Comparison of ENCODE assay signal across 15 mouse cellular contexts in the genomic region with DNA sequence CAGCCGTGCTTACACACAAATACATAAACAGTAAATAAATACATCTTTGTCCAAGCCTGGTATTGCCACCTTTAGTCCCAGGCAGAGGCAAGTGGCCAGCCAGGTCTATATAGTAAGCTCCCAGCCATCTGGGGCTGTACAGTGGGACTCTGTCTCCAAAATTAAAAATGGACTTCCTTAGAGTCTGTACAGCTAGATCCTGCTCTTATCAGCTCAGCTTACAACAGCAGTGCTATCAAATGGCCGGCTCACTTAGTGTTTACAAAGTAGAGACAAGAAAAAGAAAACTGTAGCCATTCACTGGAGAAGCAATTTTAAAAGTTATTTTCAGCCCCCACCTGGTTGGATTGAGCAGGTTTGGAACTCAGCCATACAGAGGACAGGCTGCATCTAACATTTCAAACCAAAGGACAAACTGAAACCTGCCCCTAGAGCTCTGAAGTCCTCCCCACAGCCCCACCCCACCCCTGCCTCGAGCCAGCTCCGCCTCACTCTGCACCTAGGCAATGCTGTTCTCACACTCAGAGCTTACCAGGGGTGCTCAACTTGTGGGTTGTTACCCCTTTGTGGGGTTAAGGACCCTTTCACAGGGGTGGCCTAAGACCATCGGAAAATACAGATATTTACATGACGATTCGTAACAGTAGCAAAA. TPM values are rescaled to one million over a fixed set of nuclear protein-coding genes. Genes with fewer than 3 reads are reported as not detected.
DNase-seq lines count a peak whose midpoint lies in the region; ATAC-seq lines count a peak whose summit lies in the region.
"Had no signal": no experiment of that assay in that cellular context is flagged by ENCODE, and none has a peak within 500 bp of the region (broad histone marks: within the 10 kb centered on the region; RNA-seq: fewer than 3 reads in every experiment).

No protein-coding gene starts in this region.

- H3K4me3 ChIP-seq in heart, embryonic 12.5 days: no peak overlapping the region
- H3K4me3 ChIP-seq in heart, embryonic 10.5 days: no peak overlapping the region
- peak overlapping the region; percentile 23 for H3K4me3 ChIP-seq in intestine, embryonic 16.5 days (ENCODE audit: low read length)
- H3K4me3 ChIP-seq: embryonic facial prominence, embryonic 12.5 days had no signal

- peak overlapping the region; percentile 29; the same call in 1 of the 2 replicates for H3K9ac ChIP-seq in heart, embryonic 12.5 days
- peak overlapping the region; percentile 27; the same call in 1 of the 2 replicates for H3K9ac ChIP-seq in intestine, embryonic 16.5 days (ENCODE audit: low read depth, low read length)
- H3K9ac ChIP-seq: embryonic facial prominence, embryonic 12.5 days had no signal

- 48% methylated on average over 7 of the region's 7 CpGs for WGBS in heart, embryonic 12.5 days
- WGBS in heart, embryonic 10.5 days: 54% methylated on average over 7 of the region's 7 CpGs
- 38% methylated on average over 7 of the region's 7 CpGs for WGBS in intestine, embryonic 16.5 days

- peak overlapping the region; percentile 23; the same call in 1 of the 2 replicates for H3K4me2 ChIP-seq in heart, embryonic 12.5 days
- peak overlapping the region; percentile 46 for H3K4me2 ChIP-seq in intestine, embryonic 16.5 days (ENCODE audit: low read depth, low read length)
- H3K4me2 ChIP-seq: embryonic facial prominence, embryonic 12.5 days had no signal

- peaks cover 38% of the 10 kb centered on the region for H3K27me3 ChIP-seq in heart, embryonic 12.5 days (replicated peaks)
- H3K27me3 ChIP-seq in heart, embryonic 10.5 days (ENCODE audit: insufficient read depth, poor library complexity, severe bottlenecking): peaks cover 22% of the 10 kb centered on the region
- no peaks in the 10 kb centered on the region for H3K27me3 ChIP-seq in intestine, embryonic 16.5 days (replicated peaks; ENCODE audit: control insufficient read depth, insufficient read depth, low read length)

- no peaks in the 10 kb centered on the region; the same call in 1 of the 2 replicates for H3K9me3 ChIP-seq in heart, embryonic 12.5 days (replicated peaks)
- no peaks in the 10 kb centered on the region for H3K9me3 ChIP-seq in heart, embryonic 10.5 days
- no peaks in the 10 kb centered on the region for H3K9me3 ChIP-seq in intestine, embryonic 16.5 days (ENCODE audit: control insufficient read depth, low read length)
- H3K9me3 ChIP-seq: embryonic facial prominence, embryonic 12.5 days had no signal

- DNase-seq in heart, embryonic 10.5 days (ENCODE audit: low spot score): no peak
- DNase-seq in kidney, postnatal 36 days: peak; percentile 68 to 72
- DNase-seq in skeletal muscle tissue, adult 2 months (ENCODE audit: low read depth, low spot score): peak; percentile 51
- no peak for DNase-seq in layer of hippocampus, postnatal 10 days (ENCODE audit: low spot score in 2 of 2)
- DNase-seq in natural killer cell, adult 2 months (ENCODE audit: low spot score in 2 of 2): no peak
- no peak for DNase-seq in left cerebral cortex, postnatal 25 days (ENCODE audit: low spot score in 2 of 2)
- DNase-seq: adrenal gland, adult 8-10 months; cerebellum, adult 11 months; gastrocnemius, postnatal 36 days had no signal

- no peak overlapping the region for H3K27ac ChIP-seq in heart, embryonic 12.5 days (ENCODE audit: poor library complexity, severe bottlenecking)
- H3K27ac ChIP-seq in heart, embryonic 10.5 days: no peak overlapping the region
- H3K27ac ChIP-seq in intestine, embryonic 16.5 days (ENCODE audit: low read length): peak overlapping the region; percentile 91
- H3K27ac ChIP-seq: embryonic facial prominence, embryonic 12.5 days had no signal

- no peaks in the 10 kb centered on the region for H3K36me3 ChIP-seq in heart, embryonic 12.5 days
- H3K36me3 ChIP-seq in heart, embryonic 10.5 days: no peaks in the 10 kb centered on the region
- H3K36me3 ChIP-seq in intestine, embryonic 16.5 days (ENCODE audit: control insufficient read depth, insufficient read depth, low read length): peaks cover 3% of the 10 kb centered on the region; the same call in 1 of the 2 replicates
- H3K36me3 ChIP-seq: embryonic facial prominence, embryonic 12.5 days had no signal

- ATAC-seq in heart, embryonic 12.5 days (ENCODE audit: insufficient number of reproducible peaks, low FRiP score): peak; percentile 51; the same call in 1 of the 2 replicates
- peak; percentile 73 for ATAC-seq in intestine, embryonic 16.5 days
- ATAC-seq: forebrain, embryonic 14.5 days; lung, postnatal 0 days had no signal

- peaks cover 27% of the 10 kb centered on the region for H3K4me1 ChIP-seq in heart, embryonic 12.5 days (replicated peaks)
- peaks cover 22% of the 10 kb centered on the region for H3K4me1 ChIP-seq in heart, embryonic 10.5 days
- peaks cover 2% of the 10 kb centered on the region; the same call in 1 of the 2 replicates for H3K4me1 ChIP-seq in intestine, embryonic 16.5 days (ENCODE audit: control insufficient read depth, insufficient read depth, low read length)

- intact Hi-C loops in left cerebral cortex, postnatal 25 days (cut with DNase I): no loop called here

RNA-seq across cellular contexts. Expression of a gene that starts 6.5 kb away (rescaled TPM):
- 0.05 and 0.19 TPM in 2 replicates for polyA plus RNA-seq in heart, embryonic 12.5 days (2016; fragmentation: Nextera tagmentation; extraction: Ambion mirVana)
- 0.11 and 1.9 TPM in 2 replicates for polyA plus RNA-seq in heart, embryonic 10.5 days (2016; fragmentation: Nextera tagmentation; extraction: Ambion mirVana)
- polyA plus RNA-seq in intestine, embryonic 16.5 days (2015; fragmentation: Nextera tagmentation; extraction: Ambion mirVana): 16.1 and 21.7 TPM in 2 replicates
- total RNA-seq in layer of hippocampus, postnatal 10 days (2021): not detected
- total RNA-seq in left cerebral cortex, postnatal 25 days (2021): not detected
- total RNA-seq: adrenal gland, adult 8-10 months; gastrocnemius, postnatal 36 days; left cerebral cortex, postnatal 10 days had no signal
- polyA plus RNA-seq: forebrain, embryonic 14.5 days; lung, postnatal 0 days had no signal

RNA-seq across cellular contexts. Expression of a gene that starts 22.5 kb away (rescaled TPM):
- polyA plus RNA-seq in heart, embryonic 12.5 days (2016; fragmentation: Nextera tagmentation; extraction: Ambion mirVana): 37.2 and 40.9 TPM in 2 replicates
- 30.1 and 33.0 TPM in 2 replicates for polyA plus RNA-seq in heart, embryonic 10.5 days (2016; fragmentation: Nextera tagmentation; extraction: Ambion mirVana)
- polyA plus RNA-seq in intestine, embryonic 16.5 days (2015; fragmentation: Nextera tagmentation; extraction: Ambion mirVana): 49.1 and 53.3 TPM in 2 replicates
- 100 to 1,000 TPM; 181 to 193 TPM for total RNA-seq in layer of hippocampus, postnatal 10 days (2021)
- 100 to 1,000 TPM; 201 to 203 TPM for total RNA-seq in left cerebral cortex, postnatal 25 days (2021)

RNA-seq across cellular contexts. Expression of a gene that starts 41.4 kb away (rescaled TPM):
- 0.46 and 0.65 TPM in 2 replicates for polyA plus RNA-seq in heart, embryonic 12.5 days (2016; fragmentation: Nextera tagmentation; extraction: Ambion mirVana)
- 0.31 TPM in 1 of 2 replicates, not detected in the other for polyA plus RNA-seq in heart, embryonic 10.5 days (2016; fragmentation: Nextera tagmentation; extraction: Ambion mirVana)
- polyA plus RNA-seq in intestine, embryonic 16.5 days (2015; fragmentation: Nextera tagmentation; extraction: Ambion mirVana): 1.3 and 2.1 TPM in 2 replicates
- total RNA-seq in layer of hippocampus, postnatal 10 days (2021): under 1 TPM in 1 of 2 experiments, not detected in 1; 0.56 TPM
- total RNA-seq in left cerebral cortex, postnatal 25 days (2021): under 1 TPM in 1 of 2 experiments, not detected in 1; 0.50 TPM
- total RNA-seq: left cerebral cortex, postnatal 10 days had no signal

RNA-seq across cellular contexts. Expression of a gene that starts 46.5 kb away (rescaled TPM):
- 18.2 and 18.9 TPM in 2 replicates for polyA plus RNA-seq in heart, embryonic 12.5 days (2016; fragmentation: Nextera tagmentation; extraction: Ambion mirVana)
- 6.9 and 11.5 TPM in 2 replicates for polyA plus RNA-seq in heart, embryonic 10.5 days (2016; fragmentation: Nextera tagmentation; extraction: Ambion mirVana)
- 8.1 and 8.6 TPM in 2 replicates for polyA plus RNA-seq in intestine, embryonic 16.5 days (2015; fragmentation: Nextera tagmentation; extraction: Ambion mirVana)
- total RNA-seq in layer of hippocampus, postnatal 10 days (2021): 100 to 1,000 TPM in 1 of 2 experiments, 10 to 100 TPM in 1; 97.4 to 104 TPM
- 10 to 100 TPM; 91.9 to 92.5 TPM for total RNA-seq in left cerebral cortex, postnatal 25 days (2021)

Comparison
In these comparisons a context has a peak if more than half of its experiments do, and no peak if none do; other contexts are left out.
1. DNase-seq: peak in kidney, postnatal 36 days (2 of 2) and skeletal muscle tissue, adult 2 months (single experiment); none in heart, embryonic 10.5 days (single experiment), layer of hippocampus, postnatal 10 days (0 of 2), natural killer cell, adult 2 months (0 of 2) and left cerebral cortex, postnatal 25 days (0 of 2).